Mouse (Mus musculus) thymus, adult 18-20 months (tissue): Measurements from ENCODE around the gene Zfp658.

Source experiments
- DNase-seq, 2 experiments: peaks; one replicate each; pipeline ENCODE4 v3.0.0; 2022; ENCODE audit warnings: mixed read lengths in 2 of 2

Zfp658 gene

GRCm38 (mm10) chr7:43584790-43585189 lies 22.7 kb downstream of the Zfp658 start:
- DNase-seq: no peak

GRCm38 (mm10) chr7:43601884-43602283 lies 39.8 kb downstream of the Zfp658 start:
- DNase-seq: no peak

GRCm38 (mm10) chr7:43606896-43607742 lies 45.1 kb downstream of the Zfp658 start, which contains the start of gene Zfp819:
Gene Zfp819, plus strand, starts transcription at chr7:43607169.
- peak; percentile 10 to 11 for DNase-seq

- DNase-seq: no peak
These were observed 45.8 kb downstream of the Zfp658 start for GRCm38 (mm10) chr7:43607743-43608287.

GRCm38 (mm10) chr7:43608316-43608824 lies 46.3 kb downstream of the Zfp658 start:
- DNase-seq: no peak

- DNase-seq: no peak
These were observed 51.9 kb downstream of the Zfp658 start for GRCm38 (mm10) chr7:43613816-43614551.

GRCm38 (mm10) chr7:43622927-43623326 lies 60.9 kb downstream of the Zfp658 start:
- DNase-seq: no peak

DNA sequence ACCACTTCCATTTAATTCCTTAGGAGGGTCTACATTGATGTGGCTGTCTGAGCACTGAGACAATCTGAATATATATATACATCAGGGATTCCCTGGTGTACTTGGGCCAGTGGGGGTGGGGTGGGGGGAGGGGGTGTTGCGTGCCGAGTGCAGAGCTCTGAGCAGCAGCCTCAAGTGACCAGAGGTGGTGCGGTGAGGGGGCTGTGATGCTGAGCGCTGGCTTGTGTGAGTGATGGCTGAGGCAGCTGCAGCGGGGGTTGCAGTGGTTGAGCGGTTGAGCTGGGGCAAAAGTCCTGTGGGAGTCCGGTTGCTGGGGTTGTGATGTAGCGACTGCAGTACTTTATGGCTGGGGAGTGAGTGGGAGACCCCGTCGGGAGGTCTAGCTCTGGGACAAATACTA lies 61.8 kb downstream of the Zfp658 start:
- DNase-seq: no peak
